In genomic region chr7:101933751-101934240, GRCm38 (mm10) we compare ENCODE assay signal across 8 mouse cellular contexts. TPM values are rescaled to one million over a fixed set of nuclear protein-coding genes. Genes with fewer than 3 reads are reported as not detected.
DNase-seq lines count a peak whose midpoint lies in the region; ATAC-seq and TF ChIP-seq lines count a peak whose summit lies in the region.

Gene Lrrc51 (minus strand): TSS chr7:101933895.
Gene Numa1 (plus strand): TSS chr7:101934111.

- H3K27me3 ChIP-seq in hindbrain, postnatal 0 days (ENCODE audit: insufficient read depth, low read length), result no peaks in the 10 kb centered on the region

- peak; percentile 99 for DNase-seq in ZHBTc4 (ENCODE audit: low read depth, low spot score)
- DNase-seq in gastrocnemius, adult 2 months, result peak; percentile 97
- peak; percentile 98 for DNase-seq in hindbrain, postnatal 0 days (ENCODE audit: low spot score)
- DNase-seq in left cerebral cortex, adult 2 months (ENCODE audit: extremely low spot score in 1 of 2, low spot score in 2 of 2), result peak; percentile 95 to 96
- DNase-seq in right cerebral cortex, adult 2 months (ENCODE audit: low spot score in 2 of 2), result peak; percentile 98 to 99
- peak; percentile 97 for DNase-seq in urinary bladder, postnatal 14 days (ENCODE audit: low spot score)

- no peaks in the 10 kb centered on the region for H3K36me3 ChIP-seq in hindbrain, postnatal 0 days (ENCODE audit: insufficient read depth, low read length)

- peak within 1 kb of the TSS; percentile 92 for H3K27ac ChIP-seq in gastrocnemius, adult 2 months
- H3K27ac ChIP-seq in hindbrain, postnatal 0 days, result peak within 1 kb of the TSS; percentile 79
- H3K27ac ChIP-seq in left cerebral cortex, adult 2 months, result peak within 1 kb of the TSS; percentile 79

- peak within 1 kb of the TSS; percentile 90 for H3K4me3 ChIP-seq in gastrocnemius, adult 2 months
- H3K4me3 ChIP-seq in hindbrain, postnatal 0 days (ENCODE audit: low read length), result peak within 1 kb of the TSS; percentile 82
- peak within 1 kb of the TSS; percentile 60 for H3K4me3 ChIP-seq in left cerebral cortex, adult 2 months

- H3K4me2 ChIP-seq in hindbrain, postnatal 0 days (ENCODE audit: low read depth, low read length), result peak within 1 kb of the TSS; percentile 92

- H3K4me1 ChIP-seq in hindbrain, postnatal 0 days (ENCODE audit: insufficient read depth, low read length), result peaks cover 5% of the 10 kb centered on the region; the same call in 1 of the 2 replicates

- intact Hi-C loops in gastrocnemius, adult 2 months (cut with DNase I), result loop anchor here (2.0 to 5.0 kb wide), 2 partner anchors 37 to 129 kb away; no protein-coding TSS in a partner anchor
- intact Hi-C loops in left cerebral cortex, adult 2 months (cut with DNase I), result loop anchor here (1.0 to 2.0 kb wide), 4 partner anchors 27 to 132 kb away; partner anchors contain the start of genes Rnf121, Tomt, Xndc1 and Xntrpc

- under 1% methylated on average over 40 of the region's 40 CpGs for WGBS in hindbrain, postnatal 0 days

- H3K9ac ChIP-seq in hindbrain, postnatal 0 days (replicated peaks; ENCODE audit: low read length), result peak within 1 kb of the TSS; percentile 84

- ATAC-seq in common myeloid progenitor, adult 5-6 weeks (replicated peaks; ENCODE audit: low read depth, poor library complexity, severe bottlenecking), result peak; percentile 96
- ATAC-seq in hindbrain, postnatal 0 days, result peak; percentile 98
- peak; percentile 99 for ATAC-seq in megakaryocyte, adult 5-6 weeks (ENCODE audit: poor library complexity, severe bottlenecking)

- TF ChIP-seq CTCF in gastrocnemius, adult 2 months (IDR thresholded peaks at IDR 0.05), result no peak
- TF ChIP-seq CTCF in hindbrain, postnatal 0 days (IDR thresholded peaks at IDR 0.05; ENCODE audit: low read depth), result no peak
- TF ChIP-seq CTCF in left cerebral cortex, adult 2 months (IDR thresholded peaks at IDR 0.05), result no peak

- no peaks in the 10 kb centered on the region for H3K9me3 ChIP-seq in hindbrain, postnatal 0 days (ENCODE audit: low read length)

RNA-seq across cellular contexts. Expression of gene Lrrc51, which starts in this region (rescaled TPM):
- 1.7 and 3.9 TPM in 2 replicates for total RNA-seq in common myeloid progenitor, adult 5-6 weeks (2017)
- total RNA-seq in gastrocnemius, adult 2 months (2021), result 1 to 10 TPM; 4.1 to 4.2 TPM
- total RNA-seq in hindbrain, postnatal 0 days (2014; rRNA removed), result 5.2 and 6.5 TPM in 2 replicates
- polyA plus RNA-seq in hindbrain, postnatal 0 days (2015; fragmentation: Nextera tagmentation; extraction: Ambion mirVana), result 9.7 and 12.1 TPM in 2 replicates
- 1 to 10 TPM; 4.0 to 4.8 TPM for total RNA-seq in left cerebral cortex, adult 2 months (2021)
- total RNA-seq in megakaryocyte, adult 5-6 weeks (2015), result 0.82 and 1.1 TPM in 2 replicates
- total RNA-seq in megakaryocyte, adult 5-6 weeks (2017), result 0.70 TPM in 1 of 2 replicates, not detected in the other

RNA-seq across cellular contexts. Expression of gene Numa1, which starts in this region (rescaled TPM):
- 251 and 297 TPM in 2 replicates for total RNA-seq in common myeloid progenitor, adult 5-6 weeks (2017)
- 10 to 100 TPM; 47.1 to 53.6 TPM for total RNA-seq in gastrocnemius, adult 2 months (2021)
- total RNA-seq in hindbrain, postnatal 0 days (2014; rRNA removed), result 82.9 and 89.3 TPM in 2 replicates
- polyA plus RNA-seq in hindbrain, postnatal 0 days (2015; fragmentation: Nextera tagmentation; extraction: Ambion mirVana), result 24.4 and 26.5 TPM in 2 replicates
- total RNA-seq in left cerebral cortex, adult 2 months (2021), result 100 to 1,000 TPM in 1 of 2 experiments, 10 to 100 TPM in 1; 96.8 to 101 TPM
- total RNA-seq in megakaryocyte, adult 5-6 weeks (2015), result 71.4 and 82.2 TPM in 2 replicates
- 122 and 139 TPM in 2 replicates for total RNA-seq in megakaryocyte, adult 5-6 weeks (2017)

Comparison
In these comparisons a context has a peak if more than half of its experiments do, and no peak if none do; other contexts are left out.
1. Peak in every context shown above with its lines: DNase-seq, ATAC-seq, H3K4me3 ChIP-seq and H3K27ac ChIP-seq.